Mouse (Mus musculus) cerebellum, adult 18-20 months (tissue): Measurements from ENCODE around the gene Cobll1.

Source experiments
- DNase-seq, 2 experiments: peaks; one replicate each; pipeline ENCODE4 v3.0.0; 2021

The Cobll1 gene

DNA sequence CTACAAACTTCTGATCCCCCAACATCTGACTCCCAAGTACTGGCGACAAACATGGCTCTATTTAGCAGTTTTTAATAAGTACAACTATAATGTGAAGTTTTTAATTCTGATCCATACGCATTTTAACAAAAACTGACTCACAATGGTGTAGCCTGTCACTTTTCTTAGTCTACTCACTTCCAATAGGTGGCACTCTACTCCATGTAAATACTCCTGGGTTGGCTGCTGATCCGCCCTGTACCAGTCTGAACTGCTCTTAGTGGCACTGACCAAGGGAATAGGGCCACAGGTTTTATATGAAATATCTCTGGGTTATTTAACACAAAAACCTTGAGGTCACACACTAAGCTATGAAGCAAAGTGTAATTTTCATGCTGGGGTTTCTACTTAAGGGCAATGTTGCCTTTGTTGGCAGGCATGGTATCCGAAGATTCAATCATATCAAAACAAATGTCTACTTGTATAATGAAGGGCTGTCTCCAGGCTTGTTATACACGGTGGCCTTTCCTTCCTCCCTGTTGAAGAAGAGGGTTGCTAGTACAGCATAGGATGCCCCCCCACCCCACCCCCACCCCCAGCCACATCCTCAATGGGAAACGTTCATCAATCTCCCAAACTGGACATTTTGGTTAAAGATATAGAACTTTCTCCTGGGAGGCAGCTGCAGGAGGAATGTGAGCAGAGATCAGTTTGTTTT is 93.6 kb downstream of the Cobll1 start:
- DNase-seq: no peak

DNA sequence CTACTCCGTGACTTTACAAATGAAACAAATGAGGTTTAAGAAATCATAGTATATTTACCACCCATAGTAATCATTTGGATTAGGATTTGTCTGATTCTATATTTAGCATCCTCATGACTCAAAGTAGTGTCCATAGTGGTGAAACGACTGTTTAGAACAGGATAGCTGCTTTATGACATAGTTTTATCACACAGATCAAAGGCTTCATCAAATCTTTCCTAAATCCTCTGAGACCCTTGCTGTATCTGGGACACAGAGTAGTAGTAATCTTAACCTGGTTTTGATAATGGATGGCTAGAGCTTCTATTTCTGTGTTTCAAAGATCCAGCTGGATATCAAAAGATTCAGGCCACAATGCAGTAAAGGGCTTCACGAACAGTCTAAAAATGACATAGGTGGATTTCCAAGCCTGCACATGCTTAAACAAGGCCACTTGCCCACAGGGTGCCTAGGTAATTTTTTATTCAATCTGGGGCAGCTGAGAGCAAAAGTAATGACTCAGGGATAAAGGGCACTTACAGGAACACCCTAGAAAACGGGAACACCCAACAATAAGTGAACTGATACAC is 98.0 kb downstream of the Cobll1 start:
- DNase-seq: no peak

DNA sequence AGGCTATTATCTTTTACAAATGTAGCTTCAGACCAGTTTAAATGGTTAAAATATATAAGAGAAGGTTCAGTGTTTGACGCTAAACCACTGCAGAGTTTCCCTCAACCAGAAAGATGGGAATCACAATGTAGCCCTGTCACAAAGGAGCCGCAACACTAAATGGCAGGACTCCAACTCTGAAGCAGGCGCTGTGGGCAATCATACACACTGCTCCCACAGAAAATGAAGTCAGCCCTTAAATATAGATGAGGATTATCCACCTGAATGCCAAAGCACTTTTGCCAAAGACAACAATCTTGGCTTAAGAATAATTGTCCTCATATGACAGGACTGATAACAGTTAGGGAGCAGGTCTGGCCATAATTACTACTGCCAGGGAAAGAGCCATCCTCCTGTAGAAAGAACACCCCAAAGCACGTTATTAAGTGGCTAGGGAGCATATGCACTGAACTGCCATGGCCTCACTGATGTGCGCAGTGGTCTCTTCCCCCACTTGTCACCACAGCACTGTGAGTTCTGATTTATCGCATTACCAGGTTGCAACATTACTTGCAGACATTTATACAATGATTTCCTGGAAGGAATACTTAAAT is 98.8 kb downstream of the Cobll1 start:
- peak; percentile 7 to 12 for DNase-seq

DNA sequence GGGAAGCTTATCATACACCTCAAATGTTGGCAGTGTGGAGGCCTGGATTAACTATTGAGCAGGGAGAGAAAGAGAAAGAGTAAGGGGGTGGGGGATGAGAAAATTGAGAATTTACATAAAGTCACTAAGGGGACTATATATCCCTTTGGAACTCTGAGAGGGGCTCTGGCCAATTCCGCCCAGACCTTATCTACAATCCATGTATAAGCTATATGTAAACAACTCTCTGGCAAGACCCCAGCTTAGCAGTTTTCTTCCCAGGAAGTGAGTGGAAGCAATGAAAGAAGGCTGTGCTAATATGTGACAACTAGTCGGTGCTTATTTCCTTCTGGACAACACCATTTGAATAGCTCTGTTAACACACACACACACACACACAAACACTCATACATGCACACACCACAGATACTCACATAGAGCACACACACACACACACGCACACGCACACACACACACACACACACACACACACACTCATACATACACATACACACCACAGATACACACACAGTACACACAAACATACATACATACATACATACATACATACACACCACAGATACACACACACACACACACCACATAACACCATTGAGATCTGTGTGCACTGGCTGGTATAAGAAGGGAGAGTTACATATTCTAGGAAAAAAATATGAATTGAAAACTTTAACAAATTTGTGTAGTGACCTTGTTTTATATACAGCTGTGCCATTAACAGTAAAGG is 99.4 kb downstream of the Cobll1 start:
- no peak for DNase-seq

DNA sequence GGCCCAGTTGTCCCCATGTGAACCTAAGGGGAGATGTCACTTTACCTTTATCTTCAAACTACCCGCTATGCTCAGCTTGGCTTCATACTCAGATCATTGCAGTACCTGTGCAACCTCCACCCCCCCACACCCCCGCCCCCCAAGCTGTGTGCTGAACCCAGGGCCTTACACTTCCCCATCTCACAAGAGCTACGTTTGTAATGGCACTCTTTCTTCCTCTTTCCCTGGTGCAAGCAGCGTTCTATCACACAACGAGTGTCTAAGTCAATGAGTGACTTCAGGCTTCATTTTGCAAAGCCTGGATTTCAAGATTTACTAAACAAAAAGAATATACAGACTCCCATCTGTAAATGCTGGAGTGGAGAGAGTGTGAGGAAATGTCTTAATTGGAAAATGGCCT is 100.2 kb downstream of the Cobll1 start:
- no peak for DNase-seq

DNA sequence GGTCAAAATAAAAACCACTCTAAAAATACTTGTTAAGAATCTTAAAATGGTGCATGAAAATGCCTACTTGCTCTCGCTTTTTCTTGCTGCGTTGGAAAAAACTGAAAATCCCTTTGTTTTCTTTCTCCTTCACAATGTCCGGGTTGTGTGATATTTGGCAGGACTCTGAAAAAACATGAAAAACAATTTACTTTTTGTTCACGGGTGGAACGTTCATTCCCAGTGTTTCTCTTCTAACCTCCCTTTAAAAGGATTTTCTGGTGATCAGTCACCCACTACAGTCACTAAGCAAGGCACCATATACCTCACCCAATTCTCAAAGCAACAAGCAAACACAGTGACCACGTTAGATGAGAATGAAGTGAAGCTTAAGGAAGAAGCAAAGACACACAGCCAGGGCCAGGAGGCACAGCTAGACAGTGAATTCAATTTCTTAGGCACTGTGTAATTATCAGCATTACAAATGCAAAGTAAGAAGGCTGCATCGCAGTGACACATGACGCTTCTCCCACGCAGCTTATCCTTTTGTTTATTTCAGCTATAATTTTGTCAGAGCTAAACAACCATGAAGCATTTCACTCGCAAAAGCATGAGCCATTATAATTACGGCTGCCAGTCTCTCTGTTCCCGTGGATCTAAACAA is 112.9 kb downstream of the Cobll1 start:
- no peak for DNase-seq

DNA sequence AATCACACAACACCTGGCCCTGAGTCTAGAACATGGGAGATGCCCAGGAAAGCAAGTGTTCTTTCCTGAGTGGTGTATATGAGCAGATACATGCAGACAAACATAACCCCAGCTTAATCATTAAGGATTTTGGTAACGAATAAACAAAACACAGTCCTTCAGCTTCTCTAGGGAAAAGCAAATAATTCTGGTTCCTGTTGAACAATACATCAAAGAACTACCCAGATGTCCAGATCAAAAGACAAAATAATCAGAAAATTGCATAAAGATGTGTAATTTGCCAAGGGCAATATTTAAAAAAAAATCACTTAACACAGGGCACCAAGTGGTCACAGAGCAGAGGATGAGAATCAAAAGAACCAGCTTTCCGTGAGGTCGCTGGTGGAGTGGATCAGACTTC is 115.5 kb downstream of the Cobll1 start:
- DNase-seq: no peak

DNA sequence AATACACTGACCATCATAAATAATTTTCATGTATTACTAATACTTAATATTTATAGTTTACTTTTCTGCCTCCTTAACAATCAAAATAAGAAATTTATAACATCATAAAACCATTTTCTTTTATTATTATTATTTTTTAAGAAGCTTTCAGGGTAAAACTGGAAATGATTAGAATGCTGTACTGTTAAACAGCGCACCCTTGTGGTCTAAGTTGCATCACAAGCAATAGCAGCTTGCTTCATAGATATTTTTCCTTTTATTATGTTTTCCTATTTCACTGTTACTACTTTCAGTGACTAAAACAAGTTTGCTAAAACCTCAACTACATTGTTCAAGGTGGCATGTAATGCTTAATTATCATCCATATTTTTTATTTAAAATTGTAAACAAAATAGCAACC is 117.8 kb downstream of the Cobll1 start:
- peak; percentile 14 to 37 for DNase-seq

DNA sequence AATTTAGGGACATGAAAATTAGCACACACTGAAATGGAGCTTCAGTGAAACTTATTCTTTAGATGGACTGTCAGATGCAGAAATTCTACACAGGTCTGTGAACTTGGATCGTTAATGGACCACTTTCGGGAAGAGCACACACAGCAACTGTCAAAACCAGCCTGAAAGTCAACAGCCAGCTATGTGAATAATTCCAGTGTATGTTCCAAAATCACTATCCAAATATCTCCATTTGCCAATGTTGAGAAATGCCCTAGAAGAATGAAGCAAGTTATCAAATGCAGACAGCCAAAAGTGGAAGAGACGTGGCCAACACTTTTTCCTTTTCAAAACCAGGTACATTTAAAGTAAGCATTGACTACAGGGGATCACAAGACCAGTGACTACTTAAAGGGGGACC is 118.2 kb downstream of the Cobll1 start:
- no peak for DNase-seq

DNA sequence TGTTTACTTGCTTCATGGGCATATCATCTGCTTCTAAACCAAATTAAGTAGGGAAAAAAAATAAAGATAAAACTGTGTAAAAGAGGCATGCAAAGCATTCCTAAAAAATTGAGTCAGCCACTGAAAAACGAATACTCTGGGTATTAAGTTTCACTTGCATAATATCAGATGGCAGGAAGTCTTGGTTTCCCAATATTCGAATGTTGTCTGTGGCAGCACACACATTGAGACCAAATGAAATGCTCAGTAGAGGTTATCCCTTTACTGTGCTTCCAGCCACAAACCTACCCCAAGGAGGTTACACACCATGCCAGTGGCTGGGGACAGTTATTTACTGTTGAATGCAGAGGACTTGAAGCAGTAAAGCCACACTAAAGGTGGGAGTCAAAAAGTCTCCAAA is 119.1 kb downstream of the Cobll1 start:
- DNase-seq: no peak

DNA sequence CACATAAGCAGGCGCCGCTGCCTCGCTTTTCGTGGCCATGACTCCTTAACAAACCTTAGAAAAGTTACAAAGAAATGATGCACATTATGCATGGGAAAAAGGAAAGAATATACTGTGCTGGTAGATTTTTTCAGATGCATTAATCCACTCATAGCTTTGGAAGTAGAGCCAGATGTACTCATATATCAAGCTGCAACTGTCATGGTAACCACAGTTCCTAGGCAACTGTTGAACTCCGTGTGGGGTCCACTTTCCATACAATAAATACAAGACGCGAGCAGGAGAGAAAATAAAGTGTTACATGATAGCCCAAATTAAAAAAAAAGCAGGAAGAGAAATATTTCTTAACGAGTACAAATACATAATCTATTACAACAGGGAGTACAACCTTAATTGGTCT is 119.5 kb downstream of the Cobll1 start:
- no peak for DNase-seq

DNA sequence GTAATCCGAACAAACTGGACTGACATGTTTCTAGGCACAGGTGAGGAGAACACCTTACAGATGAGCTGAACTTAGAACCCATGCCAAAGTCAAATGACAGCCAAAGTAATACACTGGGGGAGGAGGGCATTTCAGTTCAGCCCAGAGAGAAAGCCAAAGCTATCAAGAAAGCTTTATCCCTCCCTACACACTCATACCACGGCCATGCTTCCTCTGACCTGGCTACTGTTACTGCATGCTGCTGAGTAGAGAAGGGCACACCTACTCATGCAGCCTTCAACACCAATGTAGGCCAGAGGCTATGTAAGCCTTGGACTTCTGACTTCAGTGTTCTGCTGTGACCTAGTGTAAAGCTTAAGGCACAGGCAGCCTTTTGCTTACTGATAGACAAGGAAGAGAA is 120.1 kb downstream of the Cobll1 start:
- DNase-seq: no peak

DNA sequence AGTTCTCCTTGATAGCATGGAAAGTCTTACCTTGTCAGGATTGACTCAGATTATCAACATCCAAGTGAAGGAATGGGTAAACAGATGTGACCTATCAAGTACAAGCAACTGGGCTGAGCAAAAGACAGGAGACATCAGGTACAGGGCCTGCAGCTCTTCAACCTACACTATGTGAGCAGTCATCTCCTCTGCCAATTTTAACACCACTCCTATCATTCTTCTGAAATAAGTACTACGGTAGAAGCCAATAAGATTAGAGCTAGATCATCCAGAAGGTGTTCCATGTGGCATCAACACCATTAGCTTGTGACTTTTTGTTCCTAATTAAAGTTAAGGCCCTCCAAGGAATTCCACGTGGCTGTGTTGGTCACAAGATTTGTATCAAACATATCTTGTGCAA is 121.3 kb downstream of the Cobll1 start:
- DNase-seq: no peak

DNA sequence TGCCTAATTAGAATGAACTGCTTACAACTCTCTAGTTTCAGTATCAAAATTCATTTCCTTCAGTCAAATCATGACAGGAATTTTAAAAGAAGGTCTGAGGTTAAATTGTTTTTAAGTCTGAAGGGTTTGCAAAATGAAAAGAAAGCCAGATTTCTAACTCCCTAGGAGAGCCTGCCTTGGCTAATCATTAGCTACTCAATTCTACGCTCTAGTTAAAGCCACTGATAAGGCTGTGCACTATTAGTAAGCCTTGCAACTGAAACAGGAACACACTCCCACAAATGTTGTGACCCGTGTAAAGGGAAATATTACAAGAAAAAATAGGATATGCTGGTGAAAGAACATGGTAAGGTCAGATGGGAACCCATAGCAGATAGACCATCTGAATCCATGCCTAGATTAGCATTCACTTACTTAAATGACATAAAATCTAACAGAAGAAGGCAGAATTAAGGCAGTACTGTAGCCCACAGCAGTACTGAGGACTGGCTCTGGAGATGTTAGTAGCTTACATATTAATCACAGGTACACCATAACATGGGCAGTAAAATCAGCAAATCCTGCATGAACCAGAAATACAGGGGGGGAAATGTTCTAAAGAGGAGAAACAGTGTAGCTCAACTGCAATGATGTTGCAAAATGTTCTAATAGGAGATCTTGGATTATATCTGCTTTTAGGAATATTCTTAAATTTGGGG is 122.6 kb downstream of the Cobll1 start:
- no peak for DNase-seq

DNA sequence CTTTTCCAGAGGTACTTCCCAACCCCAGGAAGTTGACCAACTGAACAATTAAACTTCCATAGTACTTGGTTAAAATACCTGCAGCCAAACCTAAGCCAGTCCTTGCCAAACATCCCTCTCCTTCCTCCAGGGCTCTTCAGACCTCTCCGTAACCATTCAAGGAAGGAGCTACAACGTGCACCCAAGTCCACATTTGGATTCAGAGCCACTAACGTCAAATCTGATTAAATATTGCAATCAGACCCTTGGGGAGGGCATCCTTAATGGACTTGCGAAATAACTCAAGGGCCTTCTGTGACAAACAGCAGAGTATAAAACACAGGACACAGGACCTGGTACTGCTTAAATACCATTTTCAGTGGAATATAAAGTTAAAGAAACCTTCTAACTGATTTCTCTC is 126.0 kb downstream of the Cobll1 start:
- DNase-seq: no peak

DNA sequence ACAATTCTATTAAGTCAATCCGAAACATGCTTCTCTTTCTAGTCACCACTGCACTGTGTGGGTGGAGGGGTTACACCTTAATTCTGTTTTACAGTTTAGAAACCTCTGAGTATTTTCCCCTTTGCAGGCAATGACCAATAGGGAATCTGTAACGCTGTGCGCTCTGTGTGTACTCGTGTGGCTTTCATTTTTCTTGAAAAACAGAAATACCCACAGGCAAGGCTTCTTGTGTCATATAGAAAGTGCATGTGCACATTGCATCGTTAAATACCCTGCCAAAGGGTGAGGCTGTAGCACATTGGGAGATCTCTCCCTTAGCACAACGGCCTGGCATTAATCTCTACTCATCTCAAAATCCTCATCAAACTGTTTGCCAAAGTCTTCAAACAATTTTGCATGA is 134.6 kb downstream of the Cobll1 start:
- DNase-seq: no peak

DNA sequence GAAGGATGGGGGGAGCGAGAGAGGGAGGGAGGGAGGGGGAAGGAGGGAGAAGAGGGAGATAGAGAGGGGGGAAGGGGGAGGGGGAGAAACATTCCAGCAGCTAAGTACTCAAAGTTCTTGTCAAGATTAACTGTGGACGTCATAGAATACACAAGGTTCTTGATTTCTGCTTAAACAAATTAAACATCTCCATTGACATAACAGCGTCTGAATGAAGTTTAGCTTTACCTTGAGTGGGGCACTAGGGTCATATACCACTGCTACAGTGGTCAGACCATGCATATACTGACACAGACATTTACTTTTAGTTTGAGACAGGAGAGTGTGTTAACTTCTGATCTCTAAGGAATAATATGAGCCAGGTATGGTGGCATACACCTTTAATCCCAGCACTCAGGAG is 135.4 kb downstream of the Cobll1 start:
- no peak for DNase-seq

DNA sequence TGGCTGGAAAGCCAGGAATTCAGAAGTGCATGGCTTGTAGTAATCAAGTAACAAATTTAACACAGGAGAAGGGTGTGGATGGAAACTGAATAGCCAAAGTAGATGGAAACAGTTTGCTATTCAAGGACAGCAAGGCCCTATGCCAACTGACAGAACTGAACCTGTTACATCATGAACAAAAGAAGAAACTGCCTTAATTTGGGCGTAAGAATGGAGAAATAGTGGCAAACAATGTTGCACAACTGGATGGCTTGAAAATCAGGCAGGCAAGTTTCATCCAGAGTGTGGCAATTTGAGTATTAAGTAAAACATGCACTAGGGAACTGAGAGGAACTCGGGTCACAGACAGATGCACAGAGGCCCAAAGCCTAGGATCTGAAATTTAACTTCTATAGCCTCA is 137.8 kb downstream of the Cobll1 start:
- no peak for DNase-seq

DNA sequence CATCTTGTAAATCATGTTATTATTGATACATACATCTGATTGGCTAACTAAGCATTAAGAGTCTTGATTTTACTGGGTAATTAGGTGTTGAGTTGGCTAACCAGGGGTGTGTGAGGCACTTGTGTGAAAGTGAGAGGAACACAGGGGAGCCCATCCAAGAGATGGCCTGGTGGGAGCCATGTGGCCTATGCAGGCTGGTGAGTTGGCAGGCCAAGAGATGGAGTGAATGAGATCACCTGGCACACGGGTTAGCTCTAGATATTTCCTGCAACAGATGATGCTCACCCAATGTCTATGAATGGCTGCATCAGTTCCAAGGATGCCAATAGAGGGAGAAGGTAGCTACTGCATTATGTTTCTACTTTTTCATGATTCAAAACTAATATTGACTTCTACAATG is 139.2 kb downstream of the Cobll1 start:
- DNase-seq: peak; percentile 54 to 62

DNA sequence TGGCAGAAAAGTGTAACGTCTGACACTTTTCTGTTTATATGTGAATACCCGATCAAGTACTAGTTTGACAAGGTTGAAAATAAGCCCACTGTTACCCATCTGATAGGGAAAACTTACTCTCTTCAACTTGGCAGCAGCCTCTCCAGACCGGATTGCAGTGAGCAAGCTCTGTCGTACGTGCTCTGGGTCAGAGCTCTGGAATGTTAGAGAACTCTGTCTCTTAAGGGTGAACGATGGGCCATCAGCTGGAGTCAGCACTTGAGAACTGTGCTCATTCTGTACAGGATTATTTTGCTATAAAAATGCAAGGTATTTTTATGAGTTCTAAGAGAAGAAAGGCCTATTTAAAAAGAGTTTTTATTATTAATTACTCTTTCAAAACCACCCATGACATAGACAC is 143.6 kb downstream of the Cobll1 start:
- DNase-seq: no peak

DNA sequence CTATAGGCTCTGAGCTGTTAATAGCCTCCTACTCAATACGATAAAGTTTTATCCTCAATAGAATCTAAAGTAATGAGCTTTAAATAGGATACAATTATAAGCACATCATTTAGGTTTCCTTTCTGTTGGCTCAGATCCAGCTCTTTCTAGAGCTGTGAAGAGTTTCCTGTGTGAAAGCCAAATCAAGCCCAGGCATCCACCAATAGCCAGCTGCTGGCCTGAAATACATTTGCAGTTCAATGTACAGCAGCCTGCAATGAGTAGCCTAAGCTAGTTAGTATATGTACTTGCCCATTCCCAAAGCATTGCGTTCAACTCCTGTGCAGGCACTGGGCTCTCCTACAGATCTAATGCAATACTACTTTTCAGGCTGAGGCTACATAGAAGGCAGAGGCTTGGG is 145.2 kb downstream of the Cobll1 start:
- DNase-seq: no peak

DNA sequence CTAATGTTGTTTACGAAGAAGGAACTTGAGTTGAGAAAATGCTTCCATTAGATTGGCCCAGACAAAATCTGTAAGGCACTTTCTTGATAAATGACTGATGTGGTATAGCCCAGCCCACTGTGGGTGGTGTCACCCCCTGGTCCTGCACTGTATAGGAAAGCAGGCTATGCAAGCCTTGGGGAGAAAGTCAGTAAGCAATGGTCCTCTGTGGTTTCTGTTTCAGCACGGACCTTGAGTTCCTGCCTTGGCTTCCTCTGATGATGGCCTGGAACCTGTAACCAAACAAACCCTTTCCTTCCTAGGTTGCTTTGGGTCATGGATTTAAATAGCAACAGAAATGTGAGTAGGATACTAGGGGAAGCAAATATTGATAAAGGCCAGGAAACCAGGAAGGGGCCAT is 148.2 kb downstream of the Cobll1 start:
- DNase-seq: no peak

DNA sequence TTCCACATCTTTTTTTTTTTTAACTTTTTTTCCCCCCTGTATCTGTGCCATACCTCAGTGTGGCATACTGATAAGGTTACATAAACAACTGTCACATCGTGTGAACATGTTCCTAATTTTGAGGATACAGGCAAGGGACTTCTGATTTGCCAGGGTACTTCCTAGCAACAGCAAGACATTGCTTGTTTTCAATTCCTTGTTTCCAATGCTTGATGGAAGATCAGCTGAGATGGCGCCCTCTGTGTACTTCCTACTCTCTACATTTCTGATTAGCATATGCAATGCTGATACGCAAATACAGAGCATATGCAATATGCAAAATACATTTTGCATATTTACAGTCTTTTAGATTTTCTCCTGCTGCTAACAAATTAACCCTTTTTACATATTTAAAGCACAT is 152.0 kb downstream of the Cobll1 start:
- no peak for DNase-seq
